Mouse (Mus musculus) lung, postnatal 0 days (tissue): ENCODE measurements around the gene Tha1.

Experiments
- CTCF ChIP-seq: IDR thresholded peaks from 2 replicates; pipeline ENCODE4 v1.5.1; 2016; ENCODE audit warnings: antibody characterized with exemption, mild to moderate bottlenecking
- EP300 ChIP-seq: IDR thresholded peaks from 2 replicates; pipeline ENCODE4 v1.6.1; 2016; ENCODE audit warnings: antibody characterized with exemption, mild to moderate bottlenecking, control low read depth

- TF ChIP-seq EP300 (no peak), CTCF (no peak)
These were observed 45.9 kb upstream of the Tha1 start for GRCm38 (mm10) chr11:117919211-117919610.
